Mouse (Mus musculus) hindbrain, embryonic 13.5 days (tissue): Measurements from ENCODE around the gene Msl2. TPM values are rescaled to one million over a fixed set of nuclear protein-coding genes. Genes with fewer than 3 reads are reported as not detected.

ENCODE experiments used
- ATAC-seq: fragments of 200-750 bp; cut with Nextera tagmentation; 2 replicates; pipeline ENCODE4 v1.8.0; 2017; ENCODE audit warnings: moderate TSS enrichment; ENCODE audit not compliant: low FRiP score
- H3K27ac ChIP-seq: fragments of 300-500 bp; sonication (generic); 2 replicates; pipeline ENCODE4 v1.5.1; 2015; ENCODE audit warnings: inconsistent platforms, mild to moderate bottlenecking, moderate library complexity
- H3K27me3 ChIP-seq: fragments of 300-500 bp; sonication (generic); 2 replicates; pipeline ENCODE4 v1.6.1; 2015; ENCODE audit warnings: mild to moderate bottlenecking, inconsistent platforms
- H3K36me3 ChIP-seq: fragments of 300-500 bp; sonication (generic); 2 replicates; pipeline ENCODE4 v1.6.1; 2015; ENCODE audit warnings: mild to moderate bottlenecking, inconsistent platforms
- H3K4me1 ChIP-seq: fragments of 300-500 bp; sonication (generic); replicated peaks from 2 replicates; pipeline ENCODE4 v1.6.1; 2015; ENCODE audit warnings: inconsistent platforms
- H3K4me2 ChIP-seq: fragments of 300-500 bp; sonication (generic); 2 replicates; pipeline ENCODE4 v1.6.1; 2015; ENCODE audit warnings: inconsistent platforms, mild to moderate bottlenecking, moderate library complexity
- H3K4me3 ChIP-seq: fragments of 300-500 bp; sonication (generic); 2 replicates; pipeline ENCODE4 v1.5.1; 2015; ENCODE audit warnings: mild to moderate bottlenecking, inconsistent platforms
- H3K9ac ChIP-seq: fragments of 300-500 bp; sonication (generic); 2 replicates; pipeline ENCODE4 v1.6.1; 2015; ENCODE audit warnings: mild to moderate bottlenecking, inconsistent platforms
- H3K9me3 ChIP-seq: fragments of 300-500 bp; sonication (generic); 2 replicates; pipeline ENCODE4 v1.6.1; 2016; ENCODE audit warnings: inconsistent platforms
- WGBS: fragments of 180-500 bp; shearing (Covaris S2); methylation state at CpG from one replicate; pipeline ENCODE4 v1.1.7; 2015; 5-methylcytosine and 5-hydroxymethylcytosine counted together
- polyA plus RNA-seq: library from polyadenylated mRNA; unstranded; fragments of >200 nt; fragmentation: Nextera tagmentation; extraction: Ambion mirVana; gene quantifications from 2 replicates; pipeline ENCODE4 v1.2.1, GENCODE M21; 2015

The Msl2 gene
- polyA plus RNA-seq, 1 experiment from 2014 or later, result 6.6 TPM

DNA sequence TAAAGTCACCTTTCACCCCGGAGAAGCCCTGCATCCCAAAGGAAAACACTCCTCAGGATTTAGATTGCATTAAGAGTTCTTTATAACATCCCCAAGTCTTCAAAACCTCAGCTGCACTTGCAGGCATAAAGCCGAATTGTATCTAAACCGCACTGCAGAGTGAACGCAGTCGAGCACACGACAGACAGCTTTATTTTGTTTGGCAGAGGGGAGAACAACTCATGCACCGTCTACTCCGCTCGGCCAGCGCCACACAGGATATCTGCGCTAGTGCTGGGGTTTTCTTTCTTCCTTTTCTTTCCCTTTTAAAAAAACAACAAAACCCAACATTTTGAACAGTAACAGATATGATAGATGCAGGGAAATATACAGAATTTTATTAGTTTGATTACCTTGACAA lies 31.0 kb downstream of the Msl2 start:
- Histone ChIP-seq H3K27me3 (no peaks in the 10 kb centered on the region), H3K36me3 (peaks cover 37% of the 10 kb centered on the region), H3K9me3 (no peaks in the 10 kb centered on the region), H3K4me3 (no peak overlapping the region), H3K27ac (no peak overlapping the region), H3K4me2 (no peak overlapping the region), H3K9ac (no peak overlapping the region), H3K4me1 (peaks cover 5% of the 10 kb centered on the region; the same call in 1 of the 2 replicates)
- ATAC-seq, result no peak
- whole genome bisulfite sequencing, result 89% methylated on average over 11 of the region's 11 CpGs

DNA sequence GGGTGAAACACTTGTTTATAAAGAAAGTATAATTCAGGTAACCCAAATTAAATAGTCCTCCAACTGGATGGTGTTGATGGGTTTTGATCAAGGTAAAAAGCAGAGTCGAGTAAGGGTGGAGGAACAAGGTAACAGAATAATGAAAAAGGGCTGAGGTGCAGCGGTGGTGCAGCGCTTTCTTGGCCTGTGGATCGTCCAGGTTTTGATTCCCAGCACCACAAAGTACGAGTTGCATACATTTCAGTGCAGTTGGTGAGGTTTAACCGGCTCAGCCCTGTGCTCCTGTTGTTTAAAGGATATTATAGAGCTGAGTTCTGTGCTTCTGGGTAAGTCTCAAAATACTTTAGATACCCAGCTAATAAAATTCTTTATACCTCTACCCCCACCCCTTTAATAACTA lies 31.8 kb downstream of the Msl2 start:
- no peak overlapping the region for H3K27ac ChIP-seq
- ATAC-seq, result no peak
- no peak overlapping the region for H3K4me3 ChIP-seq
- peaks cover 34% of the 10 kb centered on the region for H3K36me3 ChIP-seq
- H3K27me3 ChIP-seq, result no peaks in the 10 kb centered on the region
- WGBS, result 96% methylated on average over 6 of the region's 6 CpGs
- H3K4me2 ChIP-seq, result no peak overlapping the region
- H3K4me1 ChIP-seq, result peaks cover 9% of the 10 kb centered on the region
- no peaks in the 10 kb centered on the region for H3K9me3 ChIP-seq
- no peak overlapping the region for H3K9ac ChIP-seq

DNA sequence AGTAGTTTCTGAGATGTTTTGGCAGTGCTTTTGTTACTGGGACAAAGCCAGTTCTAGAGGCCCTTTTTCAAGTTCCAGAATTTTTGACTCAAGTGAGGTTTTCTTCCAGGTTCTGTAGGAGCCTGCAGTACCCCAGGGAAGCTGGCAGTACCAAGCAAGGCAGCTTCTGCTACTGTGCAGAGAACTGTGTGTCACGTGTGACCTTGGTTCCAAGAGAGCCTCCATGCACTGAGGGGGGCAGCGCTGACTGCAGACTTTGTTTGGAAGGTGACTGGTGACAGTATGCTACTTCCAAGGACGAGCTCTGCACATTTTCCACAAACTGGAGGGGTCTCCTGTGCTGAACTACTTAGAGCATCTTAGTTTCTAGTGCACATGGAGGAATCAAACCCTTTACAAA lies 33.5 kb downstream of the Msl2 start:
- H3K4me3 ChIP-seq, result no peak overlapping the region
- peaks cover 6% of the 10 kb centered on the region; the same call in 1 of the 2 replicates for H3K4me1 ChIP-seq
- WGBS, result 82% methylated on average over 3 of the region's 3 CpGs
- H3K27me3 ChIP-seq, result no peaks in the 10 kb centered on the region
- H3K36me3 ChIP-seq, result peaks cover 25% of the 10 kb centered on the region
- ATAC-seq, result no peak
- no peak overlapping the region for H3K9ac ChIP-seq
- H3K4me2 ChIP-seq, result no peak overlapping the region
- no peak overlapping the region for H3K27ac ChIP-seq
- H3K9me3 ChIP-seq, result no peaks in the 10 kb centered on the region; the same call in 1 of the 2 replicates

DNA sequence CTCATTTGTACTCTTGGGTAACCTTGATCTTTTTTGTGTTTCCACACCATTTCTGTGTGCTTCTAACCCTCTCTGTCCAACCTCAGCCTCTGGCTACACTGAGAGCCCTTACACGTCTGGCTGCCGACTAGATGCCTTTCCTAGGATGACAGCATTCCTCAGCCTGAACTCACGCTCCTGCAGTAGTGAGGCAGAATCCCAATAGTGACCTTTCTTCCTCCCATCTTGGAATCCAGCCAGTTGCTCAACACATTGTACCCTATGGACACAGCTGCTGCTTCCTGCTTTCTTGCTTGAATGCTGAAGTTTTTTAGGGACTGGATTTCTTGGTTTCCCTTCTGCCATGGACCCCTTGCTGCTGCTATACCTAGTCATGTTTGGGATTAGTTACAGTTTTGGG lies 36.1 kb downstream of the Msl2 start:
- 49% methylated on average over 3 of the region's 3 CpGs for WGBS
- Histone ChIP-seq H3K9ac (no peak overlapping the region), H3K4me1 (peaks cover 6% of the 10 kb centered on the region; the same call in 1 of the 2 replicates), H3K27me3 (no peaks in the 10 kb centered on the region), H3K27ac (0 out of 2 replicates have a peak overlapping the region, but pooled peaks have one; percentile 1), H3K4me2 (no peak overlapping the region), H3K4me3 (no peak overlapping the region), H3K36me3 (peaks cover 28% of the 10 kb centered on the region), H3K9me3 (no peaks in the 10 kb centered on the region; the same call in 1 of the 2 replicates)
- ATAC-seq, result no peak

DNA sequence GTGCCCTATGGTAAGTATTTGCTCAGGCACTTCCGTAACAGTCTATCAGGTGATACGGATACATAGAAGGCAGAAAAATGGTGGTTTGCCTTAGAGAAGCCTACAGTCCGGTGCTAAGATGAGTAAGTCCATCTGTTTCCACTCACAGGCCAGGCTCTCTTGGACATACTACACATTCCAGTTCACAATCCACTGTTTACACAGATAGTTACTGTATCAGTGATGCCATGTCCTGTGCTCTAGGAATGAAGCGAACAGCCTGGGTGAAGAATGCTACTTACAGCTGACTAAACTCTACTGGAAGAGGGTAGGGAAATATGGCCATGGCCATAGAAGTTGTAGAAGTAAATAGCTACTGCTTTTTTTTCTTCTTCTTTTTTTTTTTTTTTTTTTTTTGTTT lies 39.4 kb downstream of the Msl2 start:
- Histone ChIP-seq H3K27ac (no peak overlapping the region), H3K4me1 (peaks cover 6% of the 10 kb centered on the region; the same call in 1 of the 2 replicates), H3K4me2 (no peak overlapping the region), H3K36me3 (peaks cover 24% of the 10 kb centered on the region), H3K9me3 (no peaks in the 10 kb centered on the region; the same call in 1 of the 2 replicates), H3K4me3 (no peak overlapping the region), H3K27me3 (no peaks in the 10 kb centered on the region), H3K9ac (no peak overlapping the region)
- 93% methylated on average over 4 of the region's 4 CpGs for WGBS
- ATAC-seq, result no peak

DNA sequence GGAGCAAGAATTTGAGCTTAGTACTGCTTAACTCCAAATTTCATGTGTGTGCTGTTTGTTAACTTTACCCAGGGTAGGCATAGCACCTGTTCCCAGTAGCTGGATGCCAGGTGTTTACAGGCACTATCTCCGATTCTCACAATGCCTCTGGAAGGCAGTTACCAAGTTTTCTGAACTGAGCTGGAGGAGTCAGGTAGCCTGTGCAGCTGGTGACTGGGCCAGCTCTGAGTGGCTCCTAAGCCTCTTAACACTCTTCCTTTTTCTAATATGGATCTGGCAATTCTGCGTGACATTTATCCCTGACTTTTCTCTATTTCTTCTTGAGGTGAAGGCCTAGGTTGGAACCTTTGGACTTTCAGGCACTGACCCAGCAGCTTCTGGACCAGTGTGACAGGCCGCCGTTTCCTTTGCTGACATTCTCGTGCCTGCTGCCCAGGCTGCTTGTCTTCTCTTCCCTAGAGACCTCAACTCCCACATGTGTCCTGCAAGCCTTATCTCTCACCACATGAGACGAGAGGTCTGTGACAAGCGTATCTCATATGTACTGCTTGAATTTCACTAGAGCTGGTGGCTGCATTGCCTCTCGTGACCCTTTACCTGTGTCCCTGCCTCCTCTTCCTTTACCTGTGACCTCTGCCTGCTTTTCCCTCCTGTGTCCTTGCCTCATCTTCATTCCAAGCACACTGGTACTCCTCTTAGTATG lies 40.4 kb downstream of the Msl2 start:
- H3K27ac ChIP-seq, result no peak overlapping the region
- 87% methylated on average over 8 of the region's 8 CpGs for WGBS
- ATAC-seq, result no peak
- peaks cover 24% of the 10 kb centered on the region for H3K36me3 ChIP-seq
- no peaks in the 10 kb centered on the region for H3K27me3 ChIP-seq
- H3K4me3 ChIP-seq, result no peak overlapping the region
- H3K4me2 ChIP-seq, result no peak overlapping the region
- H3K9ac ChIP-seq, result no peak overlapping the region
- peaks cover 6% of the 10 kb centered on the region; the same call in 1 of the 2 replicates for H3K4me1 ChIP-seq
- no peaks in the 10 kb centered on the region; the same call in 1 of the 2 replicates for H3K9me3 ChIP-seq

DNA sequence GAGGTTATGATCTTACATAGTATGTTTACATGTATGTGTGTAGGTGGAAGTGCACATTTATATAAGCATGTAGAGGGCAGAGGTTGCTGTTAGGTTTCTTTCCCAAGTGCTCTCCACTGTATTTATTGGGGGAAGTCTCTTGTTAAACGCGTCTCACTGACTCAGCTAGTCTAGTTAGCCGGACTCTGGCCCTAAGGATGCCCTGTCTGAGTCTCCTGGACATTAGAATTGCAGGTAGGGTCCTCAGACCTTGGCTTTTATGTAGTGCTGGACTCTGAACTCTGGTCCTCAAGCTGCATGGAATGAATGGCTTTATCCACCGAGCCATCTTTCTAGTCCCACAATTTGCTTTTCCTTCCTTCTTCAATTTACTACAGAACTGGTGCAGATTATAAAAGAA lies 69.7 kb downstream of the Msl2 start:
- H3K4me2 ChIP-seq, result no peak overlapping the region
- no peaks in the 10 kb centered on the region for H3K4me1 ChIP-seq
- H3K27me3 ChIP-seq, result no peaks in the 10 kb centered on the region
- H3K4me3 ChIP-seq, result no peak overlapping the region
- 93% methylated on average over 4 of the region's 4 CpGs for WGBS
- peaks cover 43% of the 10 kb centered on the region for H3K36me3 ChIP-seq
- no peak overlapping the region for H3K27ac ChIP-seq
- no peak for ATAC-seq
- H3K9me3 ChIP-seq, result peaks cover 2% of the 10 kb centered on the region; the same call in 1 of the 2 replicates
- no peak overlapping the region for H3K9ac ChIP-seq

DNA sequence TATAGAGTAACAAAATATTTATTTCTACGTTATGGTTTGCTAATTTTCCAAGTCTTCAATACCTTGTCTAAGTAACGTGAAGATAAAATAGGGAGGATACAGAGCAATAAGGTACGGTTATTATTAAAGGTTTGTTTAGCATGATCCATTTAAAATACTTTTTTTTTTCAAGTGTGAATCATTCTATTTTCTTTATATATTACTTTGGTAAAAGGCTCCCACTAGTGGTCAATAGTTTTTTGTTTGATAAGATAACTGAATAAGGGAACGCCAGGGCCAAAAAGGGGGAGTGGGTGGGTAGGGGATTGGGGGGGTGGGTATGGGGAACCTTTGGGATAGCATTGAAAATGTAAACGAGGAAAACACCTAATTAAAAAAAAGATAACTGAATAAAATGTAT lies 79.0 kb downstream of the Msl2 start:
- H3K27me3 ChIP-seq, result no peaks in the 10 kb centered on the region
- WGBS, result 83% methylated on average over 5 of the region's 5 CpGs
- no peak overlapping the region for H3K4me3 ChIP-seq
- H3K9ac ChIP-seq, result no peak overlapping the region
- peaks cover 14% of the 10 kb centered on the region for H3K36me3 ChIP-seq
- ATAC-seq, result no peak
- H3K4me1 ChIP-seq, result no peaks in the 10 kb centered on the region
- no peak overlapping the region for H3K27ac ChIP-seq
- no peaks in the 10 kb centered on the region for H3K9me3 ChIP-seq
- H3K4me2 ChIP-seq, result no peak overlapping the region

Other genes with a start within 250 kb of the Msl2 start
- gene Pccb, start 39.2 kb upstream of the Msl2 start, polyA plus RNA-seq, result 22.1 and 25.3 TPM in 2 replicates
- 28.7 and 29.1 TPM in 2 replicates for gene Ppp2r3a, start 177.7 kb downstream of the Msl2 start, polyA plus RNA-seq